Mouse (Mus musculus): ENCODE measurements around the gene H2-M10.2.
"Not testable (repeated sequence)": the region's sequence is repeated elsewhere in the genome, so short reads cannot be mapped to it uniquely, and the experiment has no call there.

Gene H2-M10.2

DNA sequence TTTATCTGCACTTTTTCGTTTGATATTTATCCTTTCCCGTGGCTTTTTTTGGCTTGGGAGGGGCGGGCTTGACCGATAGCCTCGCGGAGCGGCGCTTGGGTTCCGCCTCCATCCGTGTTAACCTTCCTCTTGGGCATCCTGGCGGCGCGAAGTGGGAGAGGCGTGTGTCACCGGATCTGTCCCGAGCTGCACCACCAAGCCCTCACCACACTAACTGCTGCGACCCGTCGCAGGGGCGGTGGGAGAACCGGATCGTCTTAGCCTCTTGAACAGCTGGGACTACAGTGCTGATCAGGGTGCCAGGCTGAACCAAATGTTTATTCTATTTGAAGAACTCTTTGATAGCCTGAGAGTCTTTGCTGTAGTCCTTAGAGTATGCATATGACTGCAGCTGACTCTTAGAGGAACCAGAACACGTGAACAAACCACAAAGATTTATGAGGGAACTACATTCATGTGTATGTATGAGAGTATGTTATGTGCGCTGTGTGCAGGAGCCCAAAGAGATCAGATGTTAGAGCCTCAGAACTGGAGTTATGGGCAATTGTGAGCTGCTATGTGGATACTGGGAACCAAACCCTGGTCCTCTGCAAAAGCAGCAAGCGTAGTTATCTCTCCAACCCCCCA, 33.9 kb downstream of the H2-M10.2 start:
- no peak for DNase-seq (ENCODE audit: low read depth, low spot score)

DNA sequence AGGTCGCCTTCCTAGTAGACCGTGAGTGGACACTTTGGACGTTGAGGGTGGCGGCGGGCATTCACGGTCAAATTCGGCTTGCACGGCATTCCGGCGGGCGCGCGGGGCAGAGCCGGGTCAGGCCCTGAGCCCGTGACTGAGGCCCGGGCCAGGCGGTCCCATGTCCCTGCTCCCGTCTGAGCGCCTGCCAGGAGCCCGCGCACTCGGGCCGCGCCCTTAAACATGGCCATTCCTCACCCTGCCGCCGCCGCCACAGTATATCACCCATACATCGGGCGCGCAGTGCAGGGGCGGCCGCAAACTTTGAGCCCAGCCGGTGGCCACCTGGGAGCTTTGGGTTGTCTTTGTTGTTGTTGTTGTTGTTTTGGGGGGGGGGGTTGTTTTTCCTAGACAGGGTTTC, 37.4 kb downstream of the H2-M10.2 start:
- no peak for DNase-seq (ENCODE audit: low read depth, low spot score)

DNA sequence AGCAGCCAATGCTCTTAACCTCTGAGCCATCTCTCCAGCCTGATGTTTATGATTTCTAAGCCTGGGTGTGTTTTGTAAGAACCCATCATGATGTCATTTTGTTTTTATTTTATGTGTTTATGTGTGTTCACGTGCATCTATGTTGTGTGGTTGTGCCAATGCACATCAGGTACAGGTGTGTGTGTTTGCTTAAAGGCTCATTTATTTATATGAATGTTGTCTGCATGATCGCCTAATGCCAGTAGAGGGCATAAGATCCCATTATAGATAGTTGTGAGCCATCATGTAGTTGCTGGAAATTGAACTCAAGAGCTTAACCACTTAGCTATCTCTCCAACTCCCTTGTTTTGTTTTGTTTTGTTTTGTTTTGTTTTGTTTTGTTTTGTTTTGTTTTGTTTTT, 40.5 kb downstream of the H2-M10.2 start:
- DNase-seq (ENCODE audit: low read depth, low spot score): no peak

DNA sequence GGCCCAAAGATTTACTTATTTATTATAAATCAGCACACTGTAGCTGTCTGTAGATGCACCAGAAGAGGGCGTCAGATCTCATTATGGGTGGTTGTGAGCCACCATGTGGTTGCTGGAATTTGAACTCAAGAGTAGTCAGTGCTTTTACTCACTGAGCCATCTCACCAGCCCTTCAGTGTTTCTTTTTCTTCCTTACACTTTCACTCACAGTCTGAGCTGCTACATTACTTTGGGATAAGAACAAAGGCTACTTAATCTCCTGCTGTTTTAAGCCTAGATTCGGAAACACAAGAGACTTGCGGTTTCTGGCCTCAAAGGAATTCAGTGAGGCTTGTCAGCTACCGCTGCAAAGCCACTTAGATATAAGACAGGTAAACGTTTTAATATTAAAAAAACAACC, 42.3 kb downstream of the H2-M10.2 start:
- no peak for DNase-seq (ENCODE audit: low read depth, low spot score)

DNA sequence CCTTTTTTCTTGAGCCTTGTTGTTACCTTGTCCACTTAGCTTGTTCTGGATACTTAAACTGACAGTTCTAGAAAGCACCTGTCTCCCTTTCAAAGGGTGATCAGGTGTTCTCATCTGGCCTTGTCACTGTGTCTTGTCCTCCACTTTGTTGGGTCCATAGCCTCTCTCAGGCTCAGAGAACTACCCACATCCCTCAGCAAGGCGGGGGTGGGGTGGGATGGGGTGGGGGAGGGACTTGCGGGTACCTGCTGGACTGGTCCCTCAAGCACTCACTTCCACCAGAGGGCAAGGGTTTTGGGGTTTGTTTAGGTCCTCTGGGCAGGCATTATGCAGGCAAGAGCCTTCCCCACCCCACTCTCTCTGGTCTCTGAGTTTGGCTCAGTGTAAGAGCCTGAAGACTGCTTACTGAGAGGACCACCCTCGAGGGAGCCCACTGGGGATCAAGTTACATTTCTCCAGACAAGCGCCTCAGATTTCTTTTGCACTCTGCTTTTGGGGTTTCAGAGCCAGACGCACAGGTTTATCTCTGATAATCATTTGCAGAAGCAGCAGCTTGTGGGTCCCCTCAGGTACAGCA, 45.6 kb downstream of the H2-M10.2 start:
- DNase-seq (ENCODE audit: low read depth, low spot score): no peak

DNA sequence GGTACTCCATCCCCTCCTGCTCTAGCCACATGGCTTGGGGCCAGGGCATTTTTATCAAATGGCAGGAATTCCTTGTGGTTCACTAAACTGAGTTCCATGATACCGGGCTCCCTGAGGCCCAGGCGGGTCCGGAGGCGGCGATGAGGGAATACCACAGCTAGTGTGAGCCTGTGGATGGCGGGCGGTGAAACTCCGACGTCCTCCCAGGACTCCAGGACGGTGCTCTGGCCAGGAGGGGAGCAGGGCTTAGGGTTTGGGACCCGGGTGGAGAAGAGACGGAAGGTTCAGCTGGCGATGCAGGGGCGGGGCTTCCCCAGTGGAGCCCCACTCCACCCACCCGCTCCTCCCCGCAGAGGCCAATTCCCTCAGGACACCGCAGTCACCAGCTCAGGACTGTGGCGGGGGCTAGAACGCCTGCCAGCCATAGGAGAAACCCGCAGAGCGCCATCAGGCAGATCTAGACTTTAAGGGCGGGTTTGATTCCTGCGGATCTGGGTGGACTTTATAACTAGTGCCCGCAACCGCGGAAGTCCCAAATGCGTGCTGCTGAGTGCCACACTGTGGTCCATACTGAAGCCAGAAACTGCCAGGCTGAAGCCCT, 48.9 kb downstream of the H2-M10.2 start:
- no peak for DNase-seq (ENCODE audit: low read depth, low spot score)

DNA sequence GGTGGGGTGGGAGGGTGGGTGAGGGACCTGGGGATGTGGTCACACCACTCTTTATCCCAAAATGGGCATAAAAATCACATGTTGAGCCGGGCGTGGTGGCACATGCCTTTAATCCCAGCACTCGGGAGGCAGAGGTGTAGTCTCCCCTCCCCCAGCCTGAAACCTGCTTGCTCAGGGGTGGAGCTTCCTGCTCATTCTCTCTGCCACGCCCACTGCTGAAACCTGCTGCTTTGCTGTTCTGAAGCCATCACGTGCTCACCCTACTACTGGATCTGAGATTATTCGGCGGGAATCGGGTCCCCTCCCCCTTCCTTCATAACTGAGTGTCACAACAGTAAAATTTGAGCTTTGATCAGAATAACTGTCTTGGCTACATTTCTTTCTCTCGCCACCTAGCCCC, 51.0 kb downstream of the H2-M10.2 start:
- DNase-seq (ENCODE audit: low read depth, low spot score): not testable (repeated sequence)

Data from skeletal muscle tissue, adult 2 months (tissue).